Mouse (Mus musculus): ENCODE data around the gene Gosr2. TPM values are rescaled to one million over a fixed set of nuclear protein-coding genes. Genes with fewer than 3 reads are reported as not detected.

The Gosr2 gene
- total RNA-seq, 2 experiments from 2014 or later = 83.7 to 86.7 TPM

DNA sequence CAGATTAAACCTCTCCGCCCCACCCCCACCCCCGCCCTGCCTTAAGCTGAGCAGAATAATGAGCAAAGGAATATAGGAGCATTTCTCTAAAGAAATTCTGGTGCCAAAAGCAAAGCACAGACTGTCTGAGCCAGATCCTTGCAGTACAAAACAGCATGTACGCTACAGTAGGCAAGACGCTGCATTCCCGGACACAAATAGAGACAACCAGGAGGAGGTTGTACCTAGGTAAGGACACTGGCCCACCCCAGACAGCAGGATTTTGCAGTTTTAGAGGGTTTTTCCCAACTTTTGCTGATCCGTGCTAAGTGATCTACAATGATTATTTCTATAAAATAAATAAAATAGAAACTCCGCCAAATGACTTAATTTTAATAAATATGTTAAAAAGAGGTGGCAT, 49.0 kb downstream of the Gosr2 start:
- DNase-seq (ENCODE audit: low spot score in 2 of 2) = no peak

DNA sequence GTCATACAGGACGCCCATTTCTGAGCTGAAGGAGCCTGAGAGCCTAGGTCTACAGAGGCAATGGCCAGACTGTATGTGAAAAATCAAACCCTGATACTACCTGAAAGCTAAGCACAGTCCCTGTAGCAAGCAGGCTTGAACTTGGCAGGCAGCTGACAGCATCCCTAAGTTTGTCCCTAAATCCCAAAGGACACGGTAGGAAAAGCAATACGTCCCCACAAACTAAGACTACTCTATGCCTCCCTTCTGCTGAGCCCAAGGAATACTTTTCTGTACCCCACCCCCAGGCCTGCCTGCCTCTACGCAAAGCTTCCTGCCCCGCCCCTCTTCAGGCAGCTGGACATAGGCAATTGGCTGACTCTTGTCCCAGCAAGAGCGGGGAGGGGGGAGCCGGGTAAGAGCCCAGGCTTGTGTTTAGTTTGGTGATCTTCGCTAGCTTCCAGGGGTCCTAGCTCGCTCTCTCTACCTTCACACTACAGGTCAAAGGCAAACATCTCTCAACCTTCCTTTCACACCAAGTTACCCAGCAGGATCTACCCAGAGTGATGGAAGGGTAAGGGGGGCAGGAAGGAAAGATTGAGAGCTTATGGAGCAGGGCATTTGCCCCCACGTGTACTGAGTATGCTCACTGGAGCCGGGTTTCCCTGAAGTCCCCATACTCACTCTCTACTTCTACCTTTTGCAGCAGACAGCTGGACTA, 49.6 kb downstream of the Gosr2 start:
- DNase-seq (ENCODE audit: low spot score in 2 of 2) = no peak

DNA sequence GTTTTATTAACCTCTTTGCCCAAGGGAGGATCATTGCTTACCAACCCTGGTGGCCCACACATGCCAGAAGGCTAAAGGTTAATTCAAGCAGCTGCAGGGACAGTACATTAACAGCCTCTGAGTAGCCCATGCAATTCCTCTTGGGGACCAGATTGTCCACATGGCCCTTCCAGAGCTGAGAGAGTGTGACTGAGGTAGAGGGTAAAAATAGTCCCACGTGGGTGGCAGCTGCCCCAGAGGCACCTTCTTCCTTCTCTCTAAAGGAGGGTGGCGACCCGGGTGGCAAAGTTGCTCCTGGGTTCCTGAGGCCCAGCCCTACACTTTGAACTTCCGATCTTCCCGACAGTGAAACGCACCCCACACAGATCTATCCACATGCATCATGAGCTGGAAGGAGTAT, 51.4 kb downstream of the Gosr2 start:
- no peak for DNase-seq (ENCODE audit: low spot score in 2 of 2)

DNA sequence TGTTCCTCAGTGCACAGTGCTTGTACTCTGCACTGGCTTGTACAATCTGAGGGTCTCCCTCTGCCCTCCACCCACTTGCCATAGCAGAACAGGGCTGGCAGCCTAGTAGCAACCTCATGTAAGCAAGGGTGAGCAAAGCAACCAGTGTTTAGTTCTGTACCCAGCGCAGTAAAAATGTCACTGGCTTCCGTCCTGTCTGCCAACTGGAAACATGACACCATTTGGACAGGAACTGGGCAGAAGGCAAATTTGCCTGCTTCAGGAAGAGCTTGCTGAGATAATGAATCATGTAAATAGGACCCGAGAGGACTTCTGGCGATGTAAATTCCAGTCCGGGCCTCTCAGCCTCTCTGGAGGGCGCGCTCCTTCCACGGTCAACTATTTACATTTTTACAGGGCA, 52.0 kb downstream of the Gosr2 start:
- DNase-seq (ENCODE audit: low spot score in 2 of 2) = no peak

DNA sequence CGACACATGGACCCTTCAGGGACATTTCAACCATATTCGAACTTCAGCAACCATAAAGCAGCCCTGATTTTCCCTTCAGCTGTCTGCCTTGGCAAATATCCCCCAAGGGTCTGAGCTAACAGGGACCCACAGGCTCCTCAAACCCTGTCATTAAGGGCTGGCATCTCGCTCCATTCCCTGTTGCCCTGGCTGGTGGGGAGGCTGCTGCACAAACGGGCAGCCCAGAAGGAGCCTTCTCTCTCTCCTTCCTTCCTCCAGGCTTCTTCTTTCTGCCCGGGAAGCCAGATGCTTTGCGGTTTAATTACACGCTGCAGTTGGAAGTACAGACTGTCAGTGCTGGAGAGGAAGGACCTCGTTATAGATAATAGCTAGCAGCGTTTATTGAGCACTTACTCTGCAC, 54.5 kb downstream of the Gosr2 start:
- no peak for DNase-seq (ENCODE audit: low spot score in 2 of 2)

DNA sequence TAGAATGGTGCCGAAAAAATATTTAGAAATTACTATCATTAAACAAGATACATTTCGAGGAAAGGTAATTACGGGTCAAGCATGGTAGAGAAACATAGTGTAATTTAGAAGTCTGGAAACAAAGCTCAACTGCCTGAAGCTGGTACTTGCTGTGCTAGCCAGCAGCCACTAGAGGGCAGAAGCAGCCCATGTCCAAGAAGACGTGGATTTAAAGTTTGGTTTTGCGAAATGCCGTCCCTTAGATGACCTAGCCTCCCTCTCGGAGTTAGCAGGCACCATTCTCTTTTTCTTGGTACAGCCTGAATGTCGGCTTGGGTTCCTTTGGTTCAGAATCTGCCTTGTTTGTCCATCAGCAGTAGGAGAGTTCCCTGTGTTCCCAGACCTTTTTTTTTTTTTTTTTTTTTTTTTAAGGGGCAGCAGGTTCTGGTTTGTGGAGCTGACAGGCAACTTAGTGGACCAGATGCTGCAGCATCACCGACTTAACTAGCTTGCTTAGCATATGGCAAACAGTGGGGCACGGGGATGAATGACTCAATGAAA, 58.2 kb downstream of the Gosr2 start:
- no peak for DNase-seq (ENCODE audit: low spot score in 2 of 2)

DNA sequence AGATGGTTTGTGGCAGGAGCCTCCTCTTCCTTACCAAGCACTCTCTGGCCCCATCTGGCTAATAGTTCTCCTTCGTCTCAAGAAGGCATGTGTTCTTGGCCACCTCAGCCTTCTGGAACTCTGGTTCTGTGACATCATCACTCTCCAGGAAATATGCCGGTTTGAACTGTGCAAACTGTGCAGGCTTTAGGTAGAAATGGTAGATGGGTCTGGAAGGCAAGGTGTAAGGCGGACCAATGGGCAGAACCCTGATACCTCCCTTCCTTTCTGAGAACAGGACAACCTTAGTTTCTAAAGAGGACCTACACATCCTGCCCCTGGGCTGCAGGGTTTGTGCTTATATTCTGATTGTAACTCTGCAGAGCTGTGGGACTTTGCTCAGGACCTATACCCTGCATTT, 58.9 kb downstream of the Gosr2 start, which contains the start of gene Lyzl6:
Lyzl6 (minus strand) TSS at position 101 of the 400 bp plus-strand sequence.
- DNase-seq (ENCODE audit: low spot score in 2 of 2) = no peak

DNA sequence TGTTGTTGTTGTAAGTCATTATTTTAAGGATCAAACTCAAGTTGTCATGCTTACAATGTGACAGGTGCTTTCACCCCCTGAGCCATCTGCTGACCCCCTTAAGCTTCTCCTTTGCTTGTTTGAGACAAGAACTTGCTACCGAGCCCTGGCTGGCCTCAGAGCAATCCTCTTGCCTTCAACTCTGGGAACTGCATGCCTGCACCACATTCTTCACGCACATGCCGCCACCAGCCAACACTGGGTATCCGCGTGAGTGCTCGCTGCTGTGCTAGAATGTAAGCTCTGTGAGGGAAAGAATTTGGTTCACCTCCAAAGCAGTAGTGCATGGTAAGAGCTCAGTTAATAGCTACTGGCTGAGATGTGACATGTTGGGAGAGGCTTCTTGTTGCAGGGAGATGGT, 61.4 kb downstream of the Gosr2 start:
- DNase-seq (ENCODE audit: low spot score in 2 of 2) = no peak

DNA sequence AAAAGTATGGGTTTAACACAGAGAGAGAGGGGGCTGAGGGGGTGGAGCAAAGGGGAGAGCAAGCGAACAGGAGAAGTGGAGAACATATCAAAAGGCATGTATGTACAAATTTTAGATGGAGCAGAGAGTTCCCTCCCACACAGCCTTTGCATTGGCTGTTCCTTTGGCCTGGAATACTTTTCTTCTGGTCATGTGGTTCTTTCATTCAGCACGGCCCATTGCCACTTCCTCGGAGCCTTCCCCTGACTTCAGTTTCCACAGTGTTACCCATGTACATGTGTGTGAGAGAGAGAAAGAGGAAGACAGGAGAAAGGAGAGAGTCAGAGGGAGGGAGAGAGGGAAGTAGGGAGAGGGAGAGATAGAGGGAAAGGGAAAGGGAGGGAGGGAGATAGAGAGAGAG, 62.2 kb downstream of the Gosr2 start:
- no peak for DNase-seq (ENCODE audit: low spot score in 2 of 2)

DNA sequence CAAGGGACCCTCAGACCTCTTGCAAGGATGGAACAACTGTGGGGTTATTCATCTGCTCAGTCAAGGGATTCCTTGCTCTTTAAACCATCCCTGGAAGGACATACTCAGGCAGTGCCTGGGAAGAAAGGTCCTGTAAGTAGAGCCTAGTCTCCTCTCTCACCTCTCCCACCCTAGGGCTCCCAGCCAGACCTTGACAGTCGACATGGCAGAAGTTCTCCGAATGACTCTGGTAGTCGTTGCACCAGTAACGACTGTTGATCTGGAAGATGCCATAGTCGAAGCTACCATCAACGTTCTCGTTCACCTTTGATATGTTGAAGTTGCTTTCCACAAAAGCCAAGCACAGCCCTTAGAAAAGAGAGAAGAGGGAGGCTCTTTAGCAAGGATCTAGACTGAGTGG, 62.9 kb downstream of the Gosr2 start:
- DNase-seq (ENCODE audit: low spot score in 2 of 2) = no peak

DNA sequence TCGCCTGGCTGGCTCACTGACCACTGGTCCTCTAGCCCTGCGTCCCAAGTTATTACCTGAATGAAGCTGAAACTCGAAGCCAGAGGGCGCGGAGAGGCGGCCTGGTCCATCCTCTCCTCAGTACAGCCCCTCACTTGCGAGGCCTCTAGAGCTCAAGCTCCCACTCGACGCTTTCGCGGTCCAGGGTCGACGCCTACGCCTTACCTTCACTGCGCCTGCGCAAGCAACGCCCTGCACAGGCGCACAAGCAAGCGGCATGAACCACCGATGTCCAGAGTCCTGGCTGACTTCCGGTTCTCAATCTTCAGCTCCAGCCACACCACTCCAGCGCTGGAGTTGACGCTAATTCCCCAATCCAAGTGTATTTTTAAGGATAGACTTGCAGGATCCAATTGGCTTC, 70.2 kb downstream of the Gosr2 start:
- no peak for DNase-seq (ENCODE audit: low spot score in 2 of 2)

Other genes starting within 250 kb of the Gosr2 start
- not detected for gene Lrrc37a, start 193.3 kb downstream of the Gosr2 start, total RNA-seq (2021)
- gene Gm884, start 76.8 kb downstream of the Gosr2 start, total RNA-seq (2021) = not detected
- gene Lyzl6, start 59.0 kb downstream of the Gosr2 start, total RNA-seq (2021) = not detected
- under 1 TPM in 1 of 2 experiments, not detected in 1; 0.31 TPM for gene Rprml, start 48.3 kb downstream of the Gosr2 start, total RNA-seq (2021)
- gene Wnt9b, start 51.9 kb upstream of the Gosr2 start, total RNA-seq (2021) = 1 to 10 TPM in 1 of 2 experiments, under 1 TPM in 1; 0.28 to 1.1 TPM
- under 1 TPM; 0.11 to 0.42 TPM for gene Wnt3, start 76.3 kb upstream of the Gosr2 start, total RNA-seq (2021)

All from adrenal gland, postnatal 4 days (tissue).